Mouse (Mus musculus) liver, postnatal 0 days (tissue): ENCODE results near the gene Tomm22. TPM values are rescaled to one million over a fixed set of nuclear protein-coding genes. Genes with fewer than 3 reads are reported as not detected.

Source experiments
- ATAC-seq: fragments of 200-750 bp; cut with Nextera tagmentation; 2 replicates; pipeline ENCODE4 v1.8.0; 2017; ENCODE audit warnings: mild to moderate bottlenecking, moderate library complexity
- DNase-seq: peaks from one replicate; pipeline ENCODE4 v3.0.0-alpha.2; 2016
- H3K27ac ChIP-seq: fragments of 300-500 bp; sonication (generic); 2 replicates; pipeline ENCODE4 v1.5.1; 2014; ENCODE audit warnings: antibody characterized with exemption, moderate library complexity, mild to moderate bottlenecking, low read depth
- H3K27me3 ChIP-seq: fragments of 300-500 bp; sonication (generic); 2 replicates; pipeline ENCODE4 v1.6.1; 2014; ENCODE audit warnings: low read length, control low read depth, mixed read lengths; ENCODE audit not compliant: insufficient read depth
- H3K36me3 ChIP-seq: fragments of 300-500 bp; sonication (generic); replicated peaks from 2 replicates; pipeline ENCODE4 v1.6.1; 2014; ENCODE audit warnings: mild to moderate bottlenecking, control low read depth, low read length, moderate library complexity, mixed read lengths; ENCODE audit not compliant: insufficient read depth
- H3K4me1 ChIP-seq: fragments of 300-500 bp; sonication (generic); 2 replicates; pipeline ENCODE4 v1.6.1; 2014; ENCODE audit warnings: antibody characterized with exemption, mild to moderate bottlenecking, control low read depth; ENCODE audit not compliant: insufficient read depth
- H3K4me2 ChIP-seq: fragments of 300-500 bp; sonication (generic); 2 replicates; pipeline ENCODE4 v1.6.1; 2014; ENCODE audit warnings: low read depth, mild to moderate bottlenecking, low read length, moderate library complexity, mixed read lengths
- H3K4me3 ChIP-seq: fragments of 300-500 bp; sonication (generic); 2 replicates; pipeline ENCODE4 v1.5.1; 2014; ENCODE audit warnings: low read depth, low read length
- H3K9ac ChIP-seq: fragments of 300-500 bp; sonication (generic); replicated peaks from 2 replicates; pipeline ENCODE4 v1.6.1; 2014; ENCODE audit warnings: mild to moderate bottlenecking, moderate library complexity
- H3K9me3 ChIP-seq: fragments of 300-500 bp; sonication (generic); 2 replicates; pipeline ENCODE4 v1.6.1; 2016; ENCODE audit warnings: mild to moderate bottlenecking, control low read depth, low read length, mixed read lengths
- CTCF ChIP-seq: sonication (generic); IDR thresholded peaks from 2 replicates; pipeline ENCODE4 v1.5.1; 2016; ENCODE audit warnings: antibody characterized with exemption, low read depth
- EP300 ChIP-seq: IDR thresholded peaks from 2 replicates; pipeline ENCODE4 v1.6.1; 2016; ENCODE audit warnings: antibody characterized with exemption, low read depth, mild to moderate bottlenecking
- WGBS: fragments of 180-500 bp; shearing (Covaris S2); extraction: QIAGEN DNeasy Blood & Tissue Kit; methylation state at CpG from one replicate; pipeline ENCODE4 v1.1.7; 2014; ENCODE audit not compliant: insufficient replicate concordance; 5-methylcytosine and 5-hydroxymethylcytosine counted together
- polyA plus RNA-seq: library from polyadenylated mRNA; unstranded; fragments of >200 nt; fragmentation: Nextera tagmentation; extraction: Ambion mirVana; gene quantifications from 2 replicates; pipeline ENCODE4 v1.2.1, GENCODE M21; 2015

Tomm22 gene
- polyA plus RNA-seq, 1 experiment from 2014 or later: 123 TPM

DNA sequence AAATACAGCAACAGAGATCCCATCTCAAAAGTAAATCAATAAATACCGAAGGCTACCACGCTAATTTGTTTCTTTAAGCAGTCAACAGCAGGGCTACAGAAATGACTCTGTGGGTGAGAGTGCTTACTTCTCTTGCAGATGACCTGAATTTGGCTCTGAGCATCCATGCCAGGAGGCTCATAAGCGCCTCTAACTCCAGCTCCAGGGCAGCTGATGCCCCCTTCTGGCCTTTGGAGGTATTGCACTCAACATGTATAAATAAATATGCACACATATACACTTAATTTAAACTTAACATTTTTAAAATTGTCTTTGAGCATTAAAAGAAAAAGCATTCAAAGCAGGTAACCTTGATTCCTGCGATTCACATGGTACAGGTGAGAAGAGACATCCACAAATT lies 19.2 kb upstream of the Tomm22 start:
- H3K4me3 ChIP-seq: no peak overlapping the region
- 0 out of 2 replicates have a peak, but pooled peaks cover 3% of the 10 kb centered on the region for H3K9me3 ChIP-seq
- H3K4me2 ChIP-seq: no peak overlapping the region
- peak; percentile 44 for DNase-seq
- 83% methylated on average over 4 of the region's 4 CpGs for WGBS
- TF ChIP-seq EP300: no peak
- TF ChIP-seq CTCF: peak; percentile 70
- no peak overlapping the region for H3K9ac ChIP-seq
- no peaks in the 10 kb centered on the region for H3K36me3 ChIP-seq
- ATAC-seq: no peak
- no peaks in the 10 kb centered on the region for H3K27me3 ChIP-seq
- H3K4me1 ChIP-seq: no peaks in the 10 kb centered on the region
- H3K27ac ChIP-seq: no peak overlapping the region

DNA sequence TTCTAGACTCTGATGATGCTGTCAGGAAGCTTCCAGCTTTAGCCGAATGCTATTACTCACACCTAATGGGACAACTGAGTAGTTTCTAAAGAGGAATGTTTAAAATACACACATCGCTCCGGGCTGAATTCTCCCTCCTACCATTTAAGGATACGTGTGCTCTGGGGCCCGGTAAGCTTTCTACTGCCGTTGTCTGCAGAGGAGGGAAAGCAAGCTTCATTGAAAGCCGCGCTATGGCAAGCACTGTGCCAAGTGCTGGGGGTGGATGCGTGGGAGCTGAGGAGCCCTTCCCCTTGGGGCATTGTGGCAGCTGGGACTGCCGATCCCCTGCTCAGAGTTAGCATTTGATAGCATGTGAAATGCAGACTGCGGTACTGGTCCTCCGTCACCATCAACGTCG lies 14.2 kb upstream of the Tomm22 start:
- DNase-seq (no peak), ATAC-seq (no peak)
- no peak overlapping the region for H3K9ac ChIP-seq
- H3K9me3 ChIP-seq: 0 out of 2 replicates have a peak, but pooled peaks cover 2% of the 10 kb centered on the region
- no peaks in the 10 kb centered on the region for H3K36me3 ChIP-seq
- H3K27me3 ChIP-seq: no peaks in the 10 kb centered on the region
- no peak overlapping the region for H3K27ac ChIP-seq
- 88% methylated on average over 14 of the region's 14 CpGs for WGBS
- no peak overlapping the region for H3K4me3 ChIP-seq
- no peak overlapping the region for H3K4me2 ChIP-seq
- peaks cover 6% of the 10 kb centered on the region; the same call in 1 of the 2 replicates for H3K4me1 ChIP-seq
- TF ChIP-seq EP300: no peak
- no peak for TF ChIP-seq CTCF

GRCm38 (mm10) chr15:79657837-79658530 lies 12.7 kb upstream of the Tomm22 start:
- Histone ChIP-seq H3K4me2 (peak overlapping the region; percentile 99), H3K4me1 (peaks cover 6% of the 10 kb centered on the region; the same call in 1 of the 2 replicates), H3K9me3 (no peaks in the 10 kb centered on the region), H3K36me3 (0 out of 2 replicates have a peak, but pooled peaks cover 2% of the 10 kb centered on the region), H3K4me3 (peak overlapping the region; percentile 73), H3K27me3 (no peaks in the 10 kb centered on the region), H3K9ac (peak overlapping the region; percentile 84), H3K27ac (peak overlapping the region; percentile 90)
- TF ChIP-seq CTCF (peak; percentile 77), EP300 (0 out of 2 replicates have a peak, but pooled peaks have one; percentile 12)
- ATAC-seq (peak; percentile 44), DNase-seq (peak; percentile 90)
- 4% methylated on average over 16 of the region's 16 CpGs for WGBS

DNA sequence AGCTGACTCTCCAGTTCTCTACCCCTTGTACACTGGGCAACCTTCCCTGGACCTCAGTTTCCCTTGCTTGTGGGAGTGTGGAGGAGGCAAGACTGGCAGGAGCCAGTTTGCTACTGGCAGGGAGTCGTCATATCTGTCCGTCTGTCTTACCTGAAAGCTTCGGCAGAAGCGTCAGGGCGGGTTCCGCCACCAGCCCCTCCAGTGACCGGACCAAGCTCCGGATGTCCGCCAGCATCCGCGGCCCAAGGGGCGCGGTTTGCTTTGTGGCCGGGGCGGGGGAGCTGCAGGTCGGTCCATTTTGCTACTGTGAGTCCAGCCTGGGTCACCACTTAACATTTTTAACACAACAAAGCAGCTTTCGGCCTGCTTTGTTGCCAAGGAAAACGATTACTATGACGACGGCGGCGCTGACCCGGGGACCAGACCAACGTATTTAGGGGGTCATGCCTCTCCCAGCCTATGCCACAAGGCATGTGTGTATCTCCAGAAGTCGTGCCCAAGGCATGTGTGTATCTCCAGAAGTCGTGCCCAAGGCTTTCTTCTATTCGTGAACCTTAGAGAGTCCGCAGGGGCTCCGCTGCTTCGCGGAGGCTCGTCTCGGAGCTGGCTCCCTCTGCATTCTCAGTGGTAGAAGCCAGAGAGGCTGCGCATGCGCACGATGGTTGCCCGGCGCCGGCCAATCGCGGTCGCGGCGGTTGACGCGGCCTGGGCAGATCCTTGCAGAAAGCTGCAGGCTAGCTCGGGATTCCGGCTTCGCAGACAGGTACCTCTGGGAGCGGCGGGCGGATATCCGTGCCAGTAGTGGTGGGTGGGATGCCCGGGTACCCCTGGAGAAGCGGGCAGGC lies 11.9 kb upstream of the Tomm22 start, which contains the start of the genes Fam227a and Cby1:
Gene Fam227a (minus strand): TSS at position 426 of the 845 bp plus-strand sequence.
Gene Cby1 (plus strand): TSS at position 669 of the 845 bp plus-strand sequence.
- TF ChIP-seq CTCF: no peak
- no peak for TF ChIP-seq EP300
- Histone ChIP-seq H3K27ac (peak within 1 kb of the TSS; percentile 90), H3K4me2 (peak within 1 kb of the TSS; percentile 99), H3K9me3 (no peaks in the 10 kb centered on the region), H3K9ac (peak within 1 kb of the TSS; percentile 84), H3K4me1 (peaks cover 6% of the 10 kb centered on the region; the same call in 1 of the 2 replicates), H3K4me3 (peak within 1 kb of the TSS; percentile 73), H3K36me3 (0 out of 2 replicates have a peak, but pooled peaks cover 2% of the 10 kb centered on the region), H3K27me3 (no peaks in the 10 kb centered on the region)
- under 1% methylated on average over 55 of the region's 55 CpGs for WGBS
- peak; percentile 96 for DNase-seq
- ATAC-seq: peak; percentile 90

GRCm38 (mm10) chr15:79661852-79662251 lies 8.8 kb upstream of the Tomm22 start:
- WGBS: 78% methylated on average over 4 of the region's 4 CpGs
- no peak overlapping the region for H3K9ac ChIP-seq
- DNase-seq (peak; percentile 67), ATAC-seq (no peak)
- H3K27ac ChIP-seq: no peak overlapping the region
- peaks cover 2% of the 10 kb centered on the region; the same call in 1 of the 2 replicates for H3K36me3 ChIP-seq
- no peaks in the 10 kb centered on the region for H3K9me3 ChIP-seq
- no peak overlapping the region for H3K4me2 ChIP-seq
- no peaks in the 10 kb centered on the region for H3K27me3 ChIP-seq
- no peak for TF ChIP-seq EP300
- peak; percentile 75 for TF ChIP-seq CTCF
- peaks cover 6% of the 10 kb centered on the region; the same call in 1 of the 2 replicates for H3K4me1 ChIP-seq
- no peak overlapping the region for H3K4me3 ChIP-seq

- no peaks in the 10 kb centered on the region for H3K27me3 ChIP-seq
- H3K4me1 ChIP-seq: peaks cover 6% of the 10 kb centered on the region; the same call in 1 of the 2 replicates
- no peak overlapping the region for H3K27ac ChIP-seq
- DNase-seq: no peak
- no peak overlapping the region for H3K4me3 ChIP-seq
- TF ChIP-seq EP300: no peak
- TF ChIP-seq CTCF: no peak
- peaks cover 2% of the 10 kb centered on the region; the same call in 1 of the 2 replicates for H3K36me3 ChIP-seq
- no peak overlapping the region for H3K9ac ChIP-seq
- 83% methylated on average over 8 of the region's 8 CpGs for WGBS
- H3K4me2 ChIP-seq: no peak overlapping the region
- H3K9me3 ChIP-seq: no peaks in the 10 kb centered on the region
- ATAC-seq: no peak
Observed at GRCm38 (mm10) chr15:79664666-79665065, 6.0 kb upstream of the Tomm22 start.
